Mouse (Mus musculus): ENCODE data around the gene Park7. TPM values are rescaled to one million over a fixed set of nuclear protein-coding genes. Genes with fewer than 3 reads are reported as not detected.
A peak's percentile ranks its signal among the peaks of the same experiment; 100 is the strongest.

Park7 gene
- total RNA-seq, 2 experiments from 2014 or later, result 207 to 213 TPM

DNA sequence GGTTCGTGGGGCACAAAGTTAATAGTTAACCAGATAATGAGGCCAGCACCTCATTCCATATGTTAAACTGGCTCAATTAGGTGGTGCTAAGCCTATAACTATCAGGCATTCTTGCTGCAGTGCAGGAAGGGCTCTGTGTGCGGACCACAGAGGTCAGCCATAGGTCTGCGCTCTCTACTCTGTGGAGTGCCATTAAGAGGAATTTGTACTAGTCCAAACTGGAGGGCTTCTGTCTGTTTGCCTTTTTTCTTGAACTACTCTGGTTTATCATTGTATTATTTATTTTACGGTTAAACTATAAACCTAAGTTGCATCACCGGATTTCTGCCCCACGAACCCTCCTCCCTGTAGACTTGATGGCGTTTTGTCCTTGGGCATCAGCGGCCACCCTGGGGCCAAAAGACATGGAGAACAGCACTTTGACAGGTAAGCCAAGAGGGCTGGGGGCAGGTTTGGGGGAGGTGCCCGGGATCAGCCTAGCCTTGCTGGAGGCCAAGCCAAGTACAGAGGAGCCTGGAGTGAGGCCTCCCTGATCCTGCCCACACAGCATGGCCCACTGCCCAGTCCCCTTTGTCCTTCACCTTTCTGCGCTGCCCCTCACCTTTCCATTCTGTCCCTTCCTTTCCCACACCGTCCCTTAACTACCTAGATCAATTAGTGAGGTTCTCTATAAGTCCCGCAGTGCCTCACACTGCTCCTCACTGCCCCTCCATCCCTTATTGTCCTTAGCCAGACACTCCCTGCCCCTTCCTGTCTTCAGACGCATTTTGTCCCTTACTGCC, 60.4 kb downstream of the Park7 start, which contains the start of gene Errfi1:
TSS of gene Errfi1 (plus strand) at position 240 of the 782 bp plus-strand sequence.
- peak; percentile 10 for DNase-seq
- intact Hi-C loops (cut with DNase I), result loop anchor here (5.0 kb wide), 1 partner anchor 197 kb away; no protein-coding TSS in a partner anchor

DNA sequence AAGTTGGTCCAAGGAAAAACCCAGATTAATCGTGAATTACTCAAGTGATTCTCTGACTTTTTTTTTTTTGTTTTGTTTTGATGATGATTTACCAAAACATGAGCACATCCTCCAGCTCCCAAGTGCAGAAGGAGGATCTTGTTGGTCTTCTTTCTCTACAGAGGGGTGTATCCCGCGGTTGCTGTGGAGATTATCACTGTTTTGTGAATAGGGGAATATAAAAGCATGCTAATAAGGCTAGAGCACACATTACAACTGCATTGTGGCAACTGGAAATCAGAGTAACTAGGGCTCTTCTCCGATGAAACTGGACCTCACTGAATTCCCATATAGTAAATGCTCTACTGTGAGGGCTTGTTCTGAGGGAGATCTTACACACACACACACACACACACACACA, 61.8 kb downstream of the Park7 start:
- intact Hi-C loops (cut with DNase I), result loop anchor here (5.0 kb wide), 1 partner anchor 195 kb away; no protein-coding TSS in a partner anchor
- no peak for DNase-seq

DNA sequence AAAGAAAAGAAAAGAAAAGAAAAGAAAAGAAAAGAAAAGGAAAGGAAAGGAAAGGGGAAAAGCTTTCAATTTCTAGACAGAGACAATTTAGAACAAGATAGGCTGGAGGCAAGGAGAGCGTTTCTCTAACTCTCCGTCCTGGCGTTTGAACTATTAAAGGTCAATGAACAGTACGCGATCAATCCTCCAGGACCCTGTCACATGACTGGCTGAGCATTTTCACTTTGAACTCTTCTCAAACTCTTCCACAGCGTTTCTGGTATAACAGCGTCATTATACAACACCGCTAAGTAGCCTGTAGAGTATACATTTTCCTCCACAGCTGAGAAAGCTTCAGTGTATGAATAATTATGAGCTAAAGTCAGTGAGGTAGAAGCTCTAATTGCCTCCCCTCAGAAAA, 62.2 kb downstream of the Park7 start:
- intact Hi-C loops (cut with DNase I), result loop anchor here (5.0 kb wide), 1 partner anchor 195 kb away; no protein-coding TSS in a partner anchor
- no peak for DNase-seq

DNA sequence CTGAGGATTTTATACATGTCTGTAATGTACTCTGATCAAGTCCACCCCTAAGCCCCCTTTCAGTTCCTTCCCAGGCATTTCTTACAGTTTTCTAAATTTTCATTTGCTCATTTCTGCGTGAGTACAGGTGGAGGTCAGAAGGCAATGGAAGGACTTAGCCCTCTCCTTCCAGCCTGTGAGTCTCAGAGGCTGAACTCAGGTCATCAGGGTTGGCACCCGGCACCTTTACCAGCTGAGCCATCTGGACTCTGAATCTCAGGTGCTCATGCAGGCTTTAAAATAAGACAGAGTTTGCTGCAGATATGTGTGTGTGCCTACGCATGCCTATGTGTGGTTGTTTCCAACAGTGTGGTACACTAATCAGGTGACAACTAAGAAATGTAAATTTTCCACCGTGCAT, 63.3 kb downstream of the Park7 start:
- DNase-seq, result no peak
- intact Hi-C loops (cut with DNase I), result loop anchor here (5.0 kb wide), 1 partner anchor 194 kb away; no protein-coding TSS in a partner anchor

DNA sequence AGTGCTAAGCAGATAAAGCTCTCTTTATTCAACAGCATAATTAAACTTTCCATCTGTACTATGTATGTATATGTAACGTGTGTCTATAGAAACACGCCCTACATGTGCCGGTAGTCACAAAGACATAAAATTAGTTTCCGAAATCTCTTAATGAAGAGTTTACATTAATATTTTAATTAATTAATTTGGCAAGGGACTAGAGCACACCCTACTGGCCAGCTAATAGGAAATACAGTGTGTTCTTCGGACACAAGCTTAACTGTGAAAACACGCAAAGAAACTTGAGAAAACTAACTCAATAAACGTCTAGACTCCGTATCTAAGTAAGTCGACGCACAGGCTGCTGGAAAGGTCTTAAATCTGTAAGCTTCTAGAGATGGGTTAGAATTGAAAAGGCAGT, 64.3 kb downstream of the Park7 start:
- DNase-seq, result no peak
- intact Hi-C loops (cut with DNase I), result loop anchor here (5.0 kb wide), 1 partner anchor 193 kb away; no protein-coding TSS in a partner anchor

Other genes with a start within 250 kb of the Park7 start
- gene Errfi1, start 60.5 kb downstream of the Park7 start, total RNA-seq (2021), result 10 to 100 TPM; 18.1 to 18.8 TPM
- under 1 TPM in 1 of 2 experiments, not detected in 1; 0.24 TPM for gene Tnfrsf9, start 125 bp upstream of the Park7 start, total RNA-seq (2021)
- not detected for gene Uts2, start 82.7 kb upstream of the Park7 start, total RNA-seq (2021)
- 1 to 10 TPM; 6.5 to 6.6 TPM for gene Per3, start 130.2 kb upstream of the Park7 start, total RNA-seq (2021)
- gene Vamp3, start 143.5 kb upstream of the Park7 start, total RNA-seq (2021), result 10 to 100 TPM; 34.1 to 35.2 TPM
- gene Gm13090, start 175.1 kb upstream of the Park7 start, total RNA-seq (2021), result not detected

Data from left cerebral cortex, postnatal 4 days (tissue).